Mouse (Mus musculus): ENCODE measurements around the gene Ttc28. TPM values are rescaled to one million over a fixed set of nuclear protein-coding genes. Genes with fewer than 3 reads are reported as not detected.
A peak's percentile ranks its signal among the peaks of the same experiment; 100 is the strongest.
"Not testable (repeated sequence)": the region's sequence is repeated elsewhere in the genome, so short reads cannot be mapped to it uniquely, and the experiment has no call there.

Gene Ttc28
- polyA plus RNA-seq, 1 experiment = 6.7 TPM

- Histone ChIP-seq H3K4me3 (replicated peaks) (peak overlapping the region; percentile 62), H3K36me3 (replicated peaks; ENCODE audit: low read length) (no peaks in the 10 kb centered on the region), H3K4me1 (peaks cover 13% of the 10 kb centered on the region; the same call in 1 of the 2 replicates)
Measured at GRCm38 (mm10) chr5:111239223-111239622, 359.6 kb downstream of the Ttc28 start.

GRCm38 (mm10) chr5:111243447-111244040, 363.9 kb downstream of the Ttc28 start:
- no peaks in the 10 kb centered on the region for H3K9me3 ChIP-seq
- no peak overlapping the region for H3K4me3 ChIP-seq (replicated peaks)
- H3K4me1 ChIP-seq = peaks cover 18% of the 10 kb centered on the region
- no peak for TF ChIP-seq GATA1 (IDR thresholded peaks at IDR 0.05; ENCODE audit: borderline replicate concordance, low read length)
- no peak for TF ChIP-seq FLI1 (IDR thresholded peaks at IDR 0.05; ENCODE audit: low read length)
- no peaks in the 10 kb centered on the region for H3K36me3 ChIP-seq (replicated peaks; ENCODE audit: low read length)
- H3K27me3 ChIP-seq (replicated peaks) = peaks cover 59% of the 10 kb centered on the region

More at GRCm38 (mm10) chr5:111239223-111239622, 359.6 kb downstream of the Ttc28 start:
- TF ChIP-seq GATA1 (IDR thresholded peaks at IDR 0.05; ENCODE audit: borderline replicate concordance, low read length) = no peak
- peaks cover 61% of the 10 kb centered on the region for H3K27me3 ChIP-seq (replicated peaks)
- no peaks in the 10 kb centered on the region for H3K9me3 ChIP-seq

GRCm38 (mm10) chr5:111244061-111244460, 364.5 kb downstream of the Ttc28 start:
- no peaks in the 10 kb centered on the region for H3K36me3 ChIP-seq (replicated peaks; ENCODE audit: low read length)
- peaks cover 18% of the 10 kb centered on the region for H3K4me1 ChIP-seq
- H3K9me3 ChIP-seq = no peaks in the 10 kb centered on the region
- H3K27me3 ChIP-seq (replicated peaks) = peaks cover 58% of the 10 kb centered on the region
- no peak for TF ChIP-seq GATA1 (IDR thresholded peaks at IDR 0.05; ENCODE audit: borderline replicate concordance, low read length)
- TF ChIP-seq FLI1 (IDR thresholded peaks at IDR 0.05; ENCODE audit: low read length) = no peak
- H3K4me3 ChIP-seq (replicated peaks) = no peak overlapping the region

- H3K27me3 ChIP-seq (replicated peaks) = peaks cover 53% of the 10 kb centered on the region
- peaks cover 18% of the 10 kb centered on the region for H3K4me1 ChIP-seq
- H3K36me3 ChIP-seq (replicated peaks; ENCODE audit: low read length) = no peaks in the 10 kb centered on the region
- no peak overlapping the region for H3K4me3 ChIP-seq (replicated peaks)
- TF ChIP-seq GATA1 (IDR thresholded peaks at IDR 0.05; ENCODE audit: borderline replicate concordance, low read length) (no peak), FLI1 (IDR thresholded peaks at IDR 0.05; ENCODE audit: low read length) (no peak)
- H3K9me3 ChIP-seq = no peaks in the 10 kb centered on the region
Measured at GRCm38 (mm10) chr5:111247571-111248265, 368.1 kb downstream of the Ttc28 start.

GRCm38 (mm10) chr5:111252147-111252546, 372.5 kb downstream of the Ttc28 start:
- H3K4me3 ChIP-seq (replicated peaks) = no peak overlapping the region

GRCm38 (mm10) chr5:111254362-111254761, 374.8 kb downstream of the Ttc28 start:
- H3K9me3 ChIP-seq = no peaks in the 10 kb centered on the region
- H3K27me3 ChIP-seq (replicated peaks) = peaks cover 61% of the 10 kb centered on the region
- no peaks in the 10 kb centered on the region for H3K36me3 ChIP-seq (replicated peaks; ENCODE audit: low read length)
- TF ChIP-seq FLI1 (IDR thresholded peaks at IDR 0.05; ENCODE audit: low read length) = no peak
- H3K4me3 ChIP-seq (replicated peaks) = no peak overlapping the region
- peaks cover 41% of the 10 kb centered on the region for H3K4me1 ChIP-seq

More at GRCm38 (mm10) chr5:111252147-111252546, 372.5 kb downstream of the Ttc28 start:
- Histone ChIP-seq H3K27me3 (replicated peaks) (peaks cover 57% of the 10 kb centered on the region), H3K4me1 (peaks cover 29% of the 10 kb centered on the region), H3K36me3 (replicated peaks; ENCODE audit: low read length) (no peaks in the 10 kb centered on the region), H3K9me3 (no peaks in the 10 kb centered on the region)
- no peak for TF ChIP-seq FLI1 (IDR thresholded peaks at IDR 0.05; ENCODE audit: low read length)
- TF ChIP-seq GATA1 (IDR thresholded peaks at IDR 0.05; ENCODE audit: borderline replicate concordance, low read length) = no peak

GRCm38 (mm10) chr5:111254781-111255180, 375.2 kb downstream of the Ttc28 start:
- TF ChIP-seq FLI1 (IDR thresholded peaks at IDR 0.05; ENCODE audit: low read length) = no peak
- no peak for TF ChIP-seq GATA1 (IDR thresholded peaks at IDR 0.05; ENCODE audit: borderline replicate concordance, low read length)
- Histone ChIP-seq H3K4me3 (replicated peaks) (peak overlapping the region; percentile 52), H3K36me3 (replicated peaks; ENCODE audit: low read length) (no peaks in the 10 kb centered on the region), H3K9me3 (no peaks in the 10 kb centered on the region), H3K4me1 (peaks cover 43% of the 10 kb centered on the region), H3K27me3 (replicated peaks) (peaks cover 57% of the 10 kb centered on the region)

- H3K9me3 ChIP-seq = 0 out of 2 replicates have a peak, but pooled peaks cover 2% of the 10 kb centered on the region
- peaks cover 51% of the 10 kb centered on the region for H3K27me3 ChIP-seq (replicated peaks)
- peaks cover 55% of the 10 kb centered on the region for H3K4me1 ChIP-seq
- no peak for TF ChIP-seq GATA1 (IDR thresholded peaks at IDR 0.05; ENCODE audit: borderline replicate concordance, low read length)
- TF ChIP-seq FLI1 (IDR thresholded peaks at IDR 0.05; ENCODE audit: low read length) = no peak
- H3K4me3 ChIP-seq (replicated peaks) = no peak overlapping the region
- no peaks in the 10 kb centered on the region for H3K36me3 ChIP-seq (replicated peaks; ENCODE audit: low read length)
Measured at GRCm38 (mm10) chr5:111256181-111256580, 376.6 kb downstream of the Ttc28 start.

GRCm38 (mm10) chr5:111257127-111257526, 377.5 kb downstream of the Ttc28 start:
- Histone ChIP-seq H3K4me1 (peaks cover 60% of the 10 kb centered on the region), H3K4me3 (replicated peaks) (no peak overlapping the region), H3K27me3 (replicated peaks) (peaks cover 45% of the 10 kb centered on the region), H3K9me3 (0 out of 2 replicates have a peak, but pooled peaks cover 2% of the 10 kb centered on the region), H3K36me3 (replicated peaks; ENCODE audit: low read length) (no peaks in the 10 kb centered on the region)
- TF ChIP-seq GATA1 (IDR thresholded peaks at IDR 0.05; ENCODE audit: borderline replicate concordance, low read length) (no peak), FLI1 (IDR thresholded peaks at IDR 0.05; ENCODE audit: low read length) (no peak)

- not testable (repeated sequence) for H3K4me3 ChIP-seq (replicated peaks); H3K9me3 ChIP-seq
- peaks cover 81% of the 10 kb centered on the region for H3K4me1 ChIP-seq
- peaks cover 13% of the 10 kb centered on the region for H3K27me3 ChIP-seq (replicated peaks)
- peaks cover 11% of the 10 kb centered on the region for H3K36me3 ChIP-seq (replicated peaks; ENCODE audit: low read length)
Measured at GRCm38 (mm10) chr5:111261162-111261561, 381.6 kb downstream of the Ttc28 start.
